Mouse (Mus musculus): ENCODE measurements around the gene Usp2. TPM values are rescaled to one million over a fixed set of nuclear protein-coding genes. Genes with fewer than 3 reads are reported as not detected.

Usp2 gene
- 152 TPM for polyA plus RNA-seq (2014; fragmentation: Illumina TruSeq; extraction: RNeasy Lipid Tissue Mini Kit (QIAGEN cat#74804); ENCODE audit: low read depth, low replicate concordance)

GRCm38 (mm10) chr9:44066785-44067225 is at the start of gene Usp2:
Usp2 (plus strand) TSS chr9:44067021.

GRCm38 (mm10) chr9:44042836-44043707 is 23.7 kb upstream of the Usp2 start, which contains the start of gene Thy1:
Thy1 (plus strand) TSS chr9:44043384.

GRCm38 (mm10) chr9:44101490-44101889 is 34.7 kb downstream of the Usp2 start, which contains the start of gene Mfrp:
Mfrp (plus strand) TSS chr9:44101729.

GRCm38 (mm10) chr9:44107110-44107509 is 40.3 kb downstream of the Usp2 start, which contains the start of gene C1qtnf5:
C1qtnf5 (plus strand) TSS chr9:44107245.

GRCm38 (mm10) chr9:44113105-44113789 is 46.4 kb downstream of the Usp2 start, which contains the start of the genes Gm49380 and Rnf26:
Gm49380 (minus strand) TSS chr9:44113500.
Rnf26 (minus strand) TSS chr9:44113517.

GRCm38 (mm10) chr9:44134101-44134850 is 67.5 kb downstream of the Usp2 start, which contains the start of gene Mcam:
Mcam (plus strand) TSS chr9:44134469.

Other genes with a start within 250 kb of the Usp2 start
- not detected for gene Thy1, start 23.6 kb upstream of the Usp2 start, polyA plus RNA-seq (2014; fragmentation: Illumina TruSeq; extraction: RNeasy Lipid Tissue Mini Kit (QIAGEN cat#74804); ENCODE audit: low read depth, low replicate concordance)
- gene Mfrp, start 34.7 kb downstream of the Usp2 start, polyA plus RNA-seq (2014; fragmentation: Illumina TruSeq; extraction: RNeasy Lipid Tissue Mini Kit (QIAGEN cat#74804); ENCODE audit: low read depth, low replicate concordance), result 0.14 TPM
- not detected for gene C1qtnf5, start 40.2 kb downstream of the Usp2 start, polyA plus RNA-seq (2014; fragmentation: Illumina TruSeq; extraction: RNeasy Lipid Tissue Mini Kit (QIAGEN cat#74804); ENCODE audit: low read depth, low replicate concordance)
- 0.66 TPM for gene Gm49380, start 46.5 kb downstream of the Usp2 start, polyA plus RNA-seq (2014; fragmentation: Illumina TruSeq; extraction: RNeasy Lipid Tissue Mini Kit (QIAGEN cat#74804); ENCODE audit: low read depth, low replicate concordance)
- 1.6 TPM for gene Rnf26, start 46.5 kb downstream of the Usp2 start, polyA plus RNA-seq (2014; fragmentation: Illumina TruSeq; extraction: RNeasy Lipid Tissue Mini Kit (QIAGEN cat#74804); ENCODE audit: low read depth, low replicate concordance)
- 3.1 TPM for gene Mcam, start 67.4 kb downstream of the Usp2 start, polyA plus RNA-seq (2014; fragmentation: Illumina TruSeq; extraction: RNeasy Lipid Tissue Mini Kit (QIAGEN cat#74804); ENCODE audit: low read depth, low replicate concordance)
- gene Cbl, start 167.0 kb downstream of the Usp2 start, polyA plus RNA-seq (2014; fragmentation: Illumina TruSeq; extraction: RNeasy Lipid Tissue Mini Kit (QIAGEN cat#74804); ENCODE audit: low read depth, low replicate concordance), result 55.7 TPM
- gene Ccdc153, start 173.7 kb downstream of the Usp2 start, polyA plus RNA-seq (2014; fragmentation: Illumina TruSeq; extraction: RNeasy Lipid Tissue Mini Kit (QIAGEN cat#74804); ENCODE audit: low read depth, low replicate concordance), result 0.28 TPM
- not detected for gene Pdzd3, start 184.4 kb downstream of the Usp2 start, polyA plus RNA-seq (2014; fragmentation: Illumina TruSeq; extraction: RNeasy Lipid Tissue Mini Kit (QIAGEN cat#74804); ENCODE audit: low read depth, low replicate concordance)
- not detected for gene Nlrx1, start 201.6 kb downstream of the Usp2 start, polyA plus RNA-seq (2014; fragmentation: Illumina TruSeq; extraction: RNeasy Lipid Tissue Mini Kit (QIAGEN cat#74804); ENCODE audit: low read depth, low replicate concordance)
- not detected for gene Abcg4, start 221.6 kb downstream of the Usp2 start, polyA plus RNA-seq (2014; fragmentation: Illumina TruSeq; extraction: RNeasy Lipid Tissue Mini Kit (QIAGEN cat#74804); ENCODE audit: low read depth, low replicate concordance)
- 8.5 TPM for gene Hinfp, start 238.7 kb downstream of the Usp2 start, polyA plus RNA-seq (2014; fragmentation: Illumina TruSeq; extraction: RNeasy Lipid Tissue Mini Kit (QIAGEN cat#74804); ENCODE audit: low read depth, low replicate concordance)

All from testis, adult 10 weeks (tissue).